Mouse (Mus musculus): Measurements from ENCODE around the gene Mob2. TPM values are rescaled to one million over a fixed set of nuclear protein-coding genes. Genes with fewer than 3 reads are reported as not detected.

Gene Mob2
- polyA plus RNA-seq, 1 experiment from 2014 or later = 53.0 TPM

DNA sequence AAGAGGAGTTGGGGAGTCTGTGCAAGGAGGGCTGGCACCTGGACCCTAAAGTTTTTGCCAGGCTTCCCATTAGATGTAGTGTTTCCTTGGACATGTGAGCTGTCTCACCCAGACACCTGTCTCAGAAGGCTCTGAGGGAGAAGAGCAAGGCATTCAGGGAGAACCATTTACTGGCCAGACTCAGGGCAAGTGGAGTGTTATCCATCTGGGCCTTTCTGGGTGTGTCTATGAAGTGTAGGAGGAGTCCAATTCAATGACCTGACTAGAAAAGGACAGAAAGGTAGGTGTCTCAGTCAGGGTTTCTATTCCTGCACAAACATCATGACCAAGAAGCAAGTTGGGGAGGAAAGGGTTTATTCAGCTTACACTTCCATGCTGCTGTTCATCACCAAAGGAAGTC, 10.9 kb upstream of the Mob2 start:
- no peak overlapping the region for H3K9ac ChIP-seq
- H3K4me1 ChIP-seq (replicated peaks) = peaks cover 11% of the 10 kb centered on the region
- no peak overlapping the region for H3K27ac ChIP-seq
- peaks cover 25% of the 10 kb centered on the region for H3K27me3 ChIP-seq
- no peaks in the 10 kb centered on the region for H3K36me3 ChIP-seq
- no peak overlapping the region for H3K4me2 ChIP-seq
- H3K4me3 ChIP-seq = no peak overlapping the region
- no peaks in the 10 kb centered on the region; the same call in 1 of the 2 replicates for H3K9me3 ChIP-seq
- ATAC-seq (ENCODE audit: low FRiP score) = no peak

DNA sequence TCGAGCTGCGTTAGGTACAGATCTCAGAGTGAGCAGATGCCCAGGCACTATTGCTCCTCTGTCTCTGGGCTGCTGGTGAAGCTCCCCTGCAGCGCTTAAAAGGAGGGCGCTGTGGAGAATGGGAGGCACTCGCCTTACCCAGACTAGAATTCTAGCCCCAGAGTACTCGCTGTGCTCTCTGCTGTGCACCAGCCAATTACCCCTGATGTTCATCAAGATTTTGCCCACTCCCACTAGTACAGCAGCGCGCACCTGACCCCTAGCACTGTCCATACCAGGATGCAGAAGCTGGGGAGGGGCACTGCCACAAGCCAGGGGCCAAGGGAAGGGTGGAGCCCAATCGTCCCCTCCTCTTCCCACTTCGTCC, 10.3 kb upstream of the Mob2 start:
- Histone ChIP-seq H3K36me3 (no peaks in the 10 kb centered on the region), H3K4me3 (peak overlapping the region; percentile 27), H3K27me3 (peaks cover 25% of the 10 kb centered on the region), H3K27ac (no peak overlapping the region), H3K9me3 (no peaks in the 10 kb centered on the region; the same call in 1 of the 2 replicates), H3K4me2 (peak overlapping the region; percentile 53), H3K9ac (peak overlapping the region; percentile 60), H3K4me1 (replicated peaks) (peaks cover 11% of the 10 kb centered on the region)
- peak; percentile 66 for ATAC-seq (ENCODE audit: low FRiP score)
- WGBS = 4% methylated on average over 8 of the region's 10 CpGs

DNA sequence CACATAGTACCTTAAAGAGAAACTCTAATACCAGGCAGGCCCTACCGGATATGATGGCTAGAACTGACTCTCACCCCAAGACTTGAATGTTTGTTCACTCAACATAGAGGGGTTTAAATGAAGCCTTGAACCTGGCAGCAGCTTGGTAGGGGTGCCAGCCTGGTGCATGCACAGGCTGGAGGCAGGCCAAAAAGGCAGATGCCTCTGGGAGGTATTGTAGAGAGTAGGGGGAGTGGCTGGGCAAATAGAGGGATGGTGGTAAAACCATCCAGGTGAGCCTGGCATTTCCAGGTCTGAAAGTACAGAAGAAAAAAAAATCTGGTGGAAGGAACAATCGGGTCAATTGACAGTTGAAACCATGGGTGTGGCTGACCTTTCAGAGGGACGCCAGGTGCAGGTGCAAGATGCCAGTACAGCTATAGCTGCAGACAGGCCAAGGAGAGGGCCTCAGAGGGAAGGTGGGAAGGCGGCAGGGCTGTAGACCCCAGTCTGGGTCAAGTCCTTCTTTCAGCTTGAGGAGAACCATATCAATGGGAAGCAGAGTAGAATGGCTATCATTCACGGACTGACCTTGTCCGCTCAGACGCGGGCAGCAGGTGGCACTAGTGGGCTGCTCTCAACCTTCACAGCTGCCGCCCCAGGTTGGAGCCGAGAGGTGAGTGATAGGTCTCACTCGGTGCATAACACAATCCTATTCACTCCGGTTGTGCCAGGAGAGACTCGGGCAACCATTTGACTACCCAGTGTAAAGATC, 9.8 kb upstream of the Mob2 start:
- Histone ChIP-seq H3K4me2 (peak overlapping the region; percentile 53), H3K9me3 (no peaks in the 10 kb centered on the region; the same call in 1 of the 2 replicates), H3K4me1 (replicated peaks) (peaks cover 11% of the 10 kb centered on the region), H3K27ac (no peak overlapping the region), H3K36me3 (no peaks in the 10 kb centered on the region), H3K4me3 (peak overlapping the region; percentile 27), H3K9ac (peak overlapping the region; percentile 60), H3K27me3 (peaks cover 25% of the 10 kb centered on the region)
- peak; percentile 88 for ATAC-seq (ENCODE audit: low FRiP score)
- WGBS = 13% methylated on average over 13 of the region's 13 CpGs

DNA sequence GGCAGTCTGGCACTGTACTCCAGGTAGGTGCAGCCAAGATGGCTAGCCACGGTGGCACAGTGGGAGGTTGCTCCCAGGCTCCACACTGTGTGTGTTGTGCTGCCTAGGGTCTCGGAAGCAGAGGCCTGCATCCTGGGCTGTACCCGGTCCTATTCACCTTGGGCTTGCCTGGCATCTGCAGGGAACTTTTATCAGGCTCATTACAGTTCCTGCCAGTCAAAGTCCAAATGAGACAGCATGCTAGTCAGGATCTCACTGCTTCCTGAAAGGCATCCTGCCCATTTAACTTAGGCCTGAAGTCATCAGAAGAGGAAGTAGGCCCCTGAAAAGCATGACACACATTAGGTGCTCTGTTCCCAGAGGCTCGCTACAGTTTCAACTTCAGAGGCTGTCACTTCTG, 7.6 kb upstream of the Mob2 start:
- Histone ChIP-seq H3K36me3 (no peaks in the 10 kb centered on the region), H3K27me3 (peaks cover 25% of the 10 kb centered on the region), H3K27ac (no peak overlapping the region), H3K9me3 (no peaks in the 10 kb centered on the region), H3K4me3 (no peak overlapping the region), H3K9ac (no peak overlapping the region), H3K4me2 (no peak overlapping the region), H3K4me1 (replicated peaks) (peaks cover 11% of the 10 kb centered on the region)
- WGBS = 62% methylated on average over 4 of the region's 4 CpGs
- ATAC-seq (ENCODE audit: low FRiP score) = no peak

DNA sequence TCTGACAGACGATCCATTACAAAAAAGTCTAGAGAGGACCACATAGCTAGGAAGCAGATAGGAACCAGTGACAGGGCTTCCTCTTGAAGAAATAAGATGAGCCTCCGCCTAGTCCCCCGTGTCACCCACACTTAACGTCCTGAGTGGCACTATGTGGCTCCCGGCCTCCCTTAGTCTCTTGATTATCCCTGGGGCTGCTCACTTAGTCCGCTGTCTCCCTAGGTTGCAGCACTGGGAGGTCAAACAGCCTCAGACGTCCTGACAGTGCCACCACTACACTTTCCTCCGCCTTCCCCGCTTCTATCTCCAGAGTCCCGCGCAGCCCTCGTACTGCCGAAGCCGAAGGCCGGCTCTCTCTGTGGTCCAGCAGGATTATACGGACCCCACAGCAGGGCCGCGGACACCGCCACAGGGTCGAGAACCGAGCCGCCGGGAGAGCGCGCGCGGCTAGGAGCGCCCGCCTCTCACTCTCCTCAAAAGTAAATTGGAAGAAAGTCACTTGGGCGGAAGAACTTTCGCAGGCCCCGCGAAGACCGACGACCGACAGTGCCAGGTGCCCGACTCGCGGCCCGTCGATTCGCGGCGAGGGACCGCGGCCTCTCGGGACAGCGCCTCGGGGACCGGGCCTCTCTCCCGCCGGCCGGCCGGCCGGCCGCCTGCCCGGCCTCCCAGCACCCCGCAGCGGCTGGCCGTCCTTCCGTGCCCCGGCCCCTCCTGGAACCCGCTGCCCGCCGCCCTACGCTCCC, 507 bp downstream of the Mob2 start:
- 1% methylated on average over 64 of the region's 66 CpGs for WGBS
- H3K9me3 ChIP-seq = no peaks in the 10 kb centered on the region
- ATAC-seq (ENCODE audit: low FRiP score) = peak; percentile 71
- peak overlapping the region; percentile 76 for H3K4me2 ChIP-seq
- H3K36me3 ChIP-seq = peaks cover 11% of the 10 kb centered on the region
- H3K9ac ChIP-seq = peak overlapping the region; percentile 93
- H3K4me1 ChIP-seq (replicated peaks) = peaks cover 41% of the 10 kb centered on the region
- H3K27me3 ChIP-seq = peaks cover 5% of the 10 kb centered on the region
- H3K27ac ChIP-seq = peak overlapping the region; percentile 86
- H3K4me3 ChIP-seq = peak overlapping the region; percentile 97

DNA sequence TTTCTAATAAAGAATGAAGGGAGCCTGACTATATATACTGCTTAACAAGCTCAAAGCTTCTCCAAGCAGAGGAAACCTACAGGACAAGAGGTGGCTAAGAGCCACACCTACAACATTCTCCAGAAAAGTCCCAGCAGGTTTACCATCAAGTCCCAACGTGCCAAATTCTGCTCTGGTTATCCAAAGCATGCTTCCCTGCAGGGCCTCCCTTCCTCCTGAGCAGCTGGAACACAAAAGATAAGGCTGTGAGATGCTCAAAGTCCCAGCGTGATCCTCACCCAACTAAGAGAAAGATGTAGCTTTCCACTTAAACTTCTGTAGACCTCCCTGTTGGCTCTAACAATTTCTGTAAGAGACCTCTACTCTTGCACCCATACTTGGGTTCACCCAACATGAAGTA, 1.8 kb downstream of the Mob2 start:
- Histone ChIP-seq H3K4me1 (replicated peaks) (peaks cover 41% of the 10 kb centered on the region), H3K4me3 (no peak overlapping the region), H3K4me2 (no peak overlapping the region), H3K9ac (no peak overlapping the region), H3K27me3 (peaks cover 5% of the 10 kb centered on the region), H3K9me3 (no peaks in the 10 kb centered on the region), H3K27ac (no peak overlapping the region), H3K36me3 (peaks cover 13% of the 10 kb centered on the region)
- ATAC-seq (ENCODE audit: low FRiP score) = no peak
- 70% methylated on average over 2 of the region's 2 CpGs for WGBS

DNA sequence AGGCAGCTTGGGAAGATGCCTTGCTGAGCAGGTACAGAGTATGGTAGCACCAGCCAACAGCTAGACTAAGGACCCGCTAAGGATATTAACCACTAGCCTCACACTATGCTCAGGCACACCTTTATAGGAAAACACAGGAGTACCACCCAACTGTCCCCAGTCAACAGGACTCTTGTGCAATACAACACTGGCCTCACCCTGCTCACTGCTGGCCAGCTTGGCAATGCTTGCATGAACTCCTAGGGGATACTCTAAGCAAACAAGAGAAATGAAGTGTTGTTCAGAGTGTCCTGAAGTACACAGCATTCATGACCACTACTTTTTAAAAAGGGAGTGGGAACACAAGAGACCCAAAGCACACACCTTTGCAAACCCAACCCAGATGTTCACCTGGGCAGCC, 3.7 kb downstream of the Mob2 start:
- Histone ChIP-seq H3K36me3 (peaks cover 13% of the 10 kb centered on the region), H3K27me3 (peaks cover under 1% of the 10 kb centered on the region), H3K4me2 (no peak overlapping the region), H3K4me1 (replicated peaks) (peaks cover 41% of the 10 kb centered on the region), H3K9ac (no peak overlapping the region), H3K9me3 (no peaks in the 10 kb centered on the region), H3K4me3 (no peak overlapping the region), H3K27ac (no peak overlapping the region)
- WGBS = 93% methylated on average over 1 of the region's 1 CpGs
- no peak for ATAC-seq (ENCODE audit: low FRiP score)

DNA sequence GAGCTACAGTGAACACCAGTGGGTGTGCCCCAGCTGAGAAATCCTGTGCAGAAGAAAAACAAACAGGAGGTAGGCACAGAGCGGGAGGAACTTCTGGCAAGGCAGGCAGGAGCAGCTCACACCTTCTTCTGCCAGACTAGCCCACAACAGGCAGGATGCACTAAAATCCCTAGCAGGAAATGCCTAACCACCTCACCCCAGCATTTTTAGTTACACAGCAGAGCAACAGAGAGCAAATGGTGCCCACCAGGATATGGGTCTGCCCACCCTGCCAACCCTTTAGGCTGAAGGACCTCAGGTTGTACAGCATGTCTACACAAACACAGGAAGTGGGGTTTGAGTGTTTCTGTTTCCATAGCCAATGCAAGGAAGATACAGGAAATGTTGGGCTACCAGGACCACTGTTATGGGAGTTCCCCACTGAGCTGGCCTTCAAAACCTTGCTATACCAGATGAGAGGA, 4.2 kb downstream of the Mob2 start:
- no peak for ATAC-seq (ENCODE audit: low FRiP score)
- WGBS = 95% methylated on average over 1 of the region's 1 CpGs
- Histone ChIP-seq H3K9me3 (no peaks in the 10 kb centered on the region), H3K36me3 (peaks cover 13% of the 10 kb centered on the region), H3K4me2 (no peak overlapping the region), H3K27me3 (no peaks in the 10 kb centered on the region), H3K4me1 (replicated peaks) (peaks cover 40% of the 10 kb centered on the region), H3K27ac (no peak overlapping the region), H3K9ac (no peak overlapping the region), H3K4me3 (no peak overlapping the region)

DNA sequence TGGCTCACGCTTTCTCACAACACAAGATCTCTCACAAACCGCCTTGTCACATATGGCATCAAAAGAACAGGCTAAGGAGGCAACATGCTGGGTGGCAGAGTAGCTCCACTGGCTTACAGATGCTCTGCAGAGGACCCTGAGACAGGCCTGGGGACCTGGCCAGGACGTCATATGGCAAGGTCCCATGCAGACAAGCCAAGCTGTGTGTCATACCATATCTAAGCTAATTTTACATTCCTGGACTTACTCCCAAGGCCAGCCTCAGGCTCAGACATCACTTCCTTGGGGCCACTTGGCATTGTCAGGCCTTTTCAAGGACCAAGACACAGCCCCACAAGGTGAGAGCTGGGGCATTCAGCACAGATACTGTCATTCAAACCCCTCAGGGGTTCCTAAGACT, 5.4 kb downstream of the Mob2 start:
- Histone ChIP-seq H3K4me2 (no peak overlapping the region), H3K4me1 (replicated peaks) (peaks cover 35% of the 10 kb centered on the region), H3K9ac (0 out of 2 replicates have a peak overlapping the region, but pooled peaks have one; percentile 5), H3K27me3 (no peaks in the 10 kb centered on the region), H3K4me3 (no peak overlapping the region), H3K9me3 (no peaks in the 10 kb centered on the region), H3K27ac (no peak overlapping the region), H3K36me3 (peaks cover 16% of the 10 kb centered on the region)
- 92% methylated on average over 3 of the region's 3 CpGs for WGBS
- ATAC-seq (ENCODE audit: low FRiP score) = no peak

DNA sequence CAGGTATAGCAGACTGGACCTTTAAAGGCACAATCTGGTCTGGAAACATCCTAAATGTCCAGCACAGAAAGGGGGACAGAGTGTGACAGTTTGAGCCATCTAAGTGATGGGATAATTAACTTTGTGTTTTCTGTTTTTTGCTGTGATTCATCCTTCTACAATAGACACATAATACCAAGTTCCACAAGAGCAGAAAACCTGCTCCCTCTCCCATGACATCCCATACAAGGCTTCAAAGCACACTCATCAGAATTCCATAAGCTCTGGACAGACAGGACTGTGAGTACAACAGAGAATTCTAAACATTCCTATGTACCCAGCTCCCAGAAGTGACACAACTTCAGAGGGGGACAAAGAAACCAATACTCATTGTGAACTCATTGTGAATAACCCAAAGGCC, 10.3 kb downstream of the Mob2 start:
- H3K4me2 ChIP-seq = no peak overlapping the region
- H3K27me3 ChIP-seq = no peaks in the 10 kb centered on the region
- ATAC-seq (ENCODE audit: low FRiP score) = no peak
- no peak overlapping the region for H3K4me3 ChIP-seq
- no peak overlapping the region for H3K9ac ChIP-seq
- no peaks in the 10 kb centered on the region for H3K9me3 ChIP-seq
- H3K36me3 ChIP-seq = peaks cover 8% of the 10 kb centered on the region; the same call in 1 of the 2 replicates
- H3K27ac ChIP-seq = no peak overlapping the region
- no peaks in the 10 kb centered on the region for H3K4me1 ChIP-seq (replicated peaks)

DNA sequence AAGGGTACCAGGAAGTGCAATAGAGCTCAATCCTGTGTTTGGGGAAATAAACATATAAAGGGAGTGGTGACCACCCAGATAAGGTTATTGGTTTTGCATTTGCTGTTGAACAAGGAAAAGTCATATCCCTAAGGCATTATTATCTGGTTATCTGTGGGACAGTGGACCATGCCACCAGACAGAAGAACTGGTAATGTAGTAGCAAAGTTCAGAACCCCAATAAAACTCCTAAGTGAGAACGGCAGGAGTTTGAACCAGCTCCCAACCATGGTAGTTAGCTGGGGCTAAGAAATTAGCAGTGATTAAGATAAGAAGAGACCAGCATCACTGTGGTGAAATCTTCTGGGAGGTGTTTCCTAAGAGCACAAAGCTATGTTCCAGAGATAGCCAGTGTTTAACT, 14.9 kb downstream of the Mob2 start:
- H3K4me2 ChIP-seq = no peak overlapping the region
- no peak overlapping the region for H3K27ac ChIP-seq
- H3K27me3 ChIP-seq = no peaks in the 10 kb centered on the region
- peaks cover 7% of the 10 kb centered on the region; the same call in 1 of the 2 replicates for H3K4me1 ChIP-seq (replicated peaks)
- H3K36me3 ChIP-seq = peaks cover 2% of the 10 kb centered on the region; the same call in 1 of the 2 replicates
- H3K4me3 ChIP-seq = no peak overlapping the region
- H3K9me3 ChIP-seq = no peaks in the 10 kb centered on the region
- no peak for ATAC-seq (ENCODE audit: low FRiP score)
- H3K9ac ChIP-seq = no peak overlapping the region
- 95% methylated on average over 1 of the region's 1 CpGs for WGBS

DNA sequence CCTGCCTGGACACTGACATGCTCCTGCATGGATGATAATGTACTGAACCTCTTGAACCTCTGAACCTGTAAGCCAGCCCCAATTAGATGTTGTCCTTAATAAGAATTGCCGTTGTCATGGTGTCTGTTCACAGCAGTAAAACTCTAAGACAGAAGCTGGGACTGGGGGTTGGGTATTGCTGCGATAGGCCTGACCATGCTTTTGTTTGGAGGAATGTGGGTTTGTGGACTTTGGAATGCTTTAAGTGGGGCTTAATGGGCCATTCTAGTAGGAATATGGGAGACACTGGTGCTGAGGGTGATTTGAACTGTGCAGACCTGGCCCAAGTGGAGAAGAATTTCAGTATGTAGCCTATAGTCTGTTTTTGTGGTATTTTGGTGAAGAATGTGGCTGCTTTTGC, 15.5 kb downstream of the Mob2 start:
- no peak overlapping the region for H3K4me3 ChIP-seq
- no peaks in the 10 kb centered on the region for H3K27me3 ChIP-seq
- no peak overlapping the region for H3K9ac ChIP-seq
- H3K36me3 ChIP-seq = no peaks in the 10 kb centered on the region
- no peak for ATAC-seq (ENCODE audit: low FRiP score)
- WGBS = 31% methylated on average over 2 of the region's 2 CpGs
- no peaks in the 10 kb centered on the region for H3K9me3 ChIP-seq
- peaks cover 7% of the 10 kb centered on the region; the same call in 1 of the 2 replicates for H3K4me1 ChIP-seq (replicated peaks)
- no peak overlapping the region for H3K27ac ChIP-seq
- H3K4me2 ChIP-seq = no peak overlapping the region
